Mouse (Mus musculus) cerebellum, adult 2 months (tissue): ENCODE data around the gene Ciao2a. TPM values are rescaled to one million over a fixed set of nuclear protein-coding genes. Genes with fewer than 3 reads are reported as not detected.

ENCODE experiments used
- DNase-seq, 2 experiments: peaks; one replicate each; pipeline ENCODE4 v3.0.0; 2021
- H3K27ac ChIP-seq: fragments of 200-500 bp; 2 replicates; pipeline ENCODE4 v1.5.1; 2012; ENCODE audit warnings: low read length, control low read depth, inconsistent platforms; ENCODE audit not compliant: insufficient read depth
- H3K27me3 ChIP-seq: fragments of 200-500 bp; 2 replicates; pipeline ENCODE4 v1.6.1; 2012; ENCODE audit warnings: inconsistent platforms, mild to moderate bottlenecking, low read length, moderate library complexity; ENCODE audit not compliant: control insufficient read depth, insufficient read depth
- H3K4me1 ChIP-seq: fragments of 200-500 bp; 2 replicates; pipeline ENCODE4 v1.6.1; 2011; ENCODE audit warnings: low read length; ENCODE audit not compliant: control insufficient read depth, insufficient read depth
- H3K4me3 ChIP-seq: fragments of 200-500 bp; replicated peaks from 2 replicates; pipeline ENCODE3; 2011; ENCODE audit warnings: mild to moderate bottlenecking, low read depth, low read length, control low read depth; ENCODE audit not compliant: insufficient read depth
- CTCF ChIP-seq: fragments of 200-500 bp; IDR thresholded peaks from 2 replicates; pipeline ENCODE4 v1.5.1; 2011; ENCODE audit warnings: low read depth, mild to moderate bottlenecking, control low read depth, low read length, moderate library complexity, borderline replicate concordance; ENCODE audit not compliant: insufficient read depth
- POLR2A ChIP-seq: fragments of 200-500 bp; IDR thresholded peaks from 2 replicates; pipeline ENCODE4 v1.6.1; 2011; ENCODE audit warnings: low read length, control low read depth, borderline replicate concordance; ENCODE audit not compliant: insufficient read depth
- WGBS: fragments of 180-500 bp; shearing (Covaris S2); methylation state at CpG from one replicate; pipeline ENCODE4 v1.1.7; 2018; 5-methylcytosine and 5-hydroxymethylcytosine counted together
- polyA plus RNA-seq: library from polyadenylated mRNA; depleted of rRNA; stranded (reverse); fragments of >200 nt; gene quantifications from 2 replicates; pipeline ENCODE4 v1.2.3, GENCODE M21; 2012

Ciao2a gene
- polyA plus RNA-seq, 1 experiment, result 25.9 TPM

DNA sequence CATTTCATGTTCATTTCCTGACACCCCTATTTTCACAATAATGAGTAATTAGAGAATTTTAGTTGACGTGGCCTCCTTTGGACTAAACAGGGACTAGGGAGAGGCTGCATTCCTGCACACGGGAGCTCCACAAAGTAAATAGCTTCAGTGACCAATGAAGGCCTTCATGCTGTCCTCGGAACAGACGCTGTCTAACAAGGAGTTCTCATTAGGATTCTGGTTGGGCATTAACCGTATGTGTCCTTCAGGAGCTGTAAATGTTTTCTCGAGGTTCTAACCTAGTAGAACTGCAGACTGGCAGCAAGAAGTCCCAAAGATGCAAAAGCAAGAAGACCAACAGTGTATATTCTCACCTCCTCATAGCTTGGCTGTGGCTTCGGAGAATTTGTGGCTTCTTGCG is 21.2 kb upstream of the Ciao2a start:
- no peaks in the 10 kb centered on the region for H3K27me3 ChIP-seq
- H3K4me1 ChIP-seq, result no peaks in the 10 kb centered on the region
- no peak overlapping the region for H3K27ac ChIP-seq
- WGBS, result 89% methylated on average over 8 of the region's 8 CpGs
- no peak overlapping the region for H3K4me3 ChIP-seq
- DNase-seq, result no peak
- TF ChIP-seq CTCF (no peak), POLR2A (no peak)

DNA sequence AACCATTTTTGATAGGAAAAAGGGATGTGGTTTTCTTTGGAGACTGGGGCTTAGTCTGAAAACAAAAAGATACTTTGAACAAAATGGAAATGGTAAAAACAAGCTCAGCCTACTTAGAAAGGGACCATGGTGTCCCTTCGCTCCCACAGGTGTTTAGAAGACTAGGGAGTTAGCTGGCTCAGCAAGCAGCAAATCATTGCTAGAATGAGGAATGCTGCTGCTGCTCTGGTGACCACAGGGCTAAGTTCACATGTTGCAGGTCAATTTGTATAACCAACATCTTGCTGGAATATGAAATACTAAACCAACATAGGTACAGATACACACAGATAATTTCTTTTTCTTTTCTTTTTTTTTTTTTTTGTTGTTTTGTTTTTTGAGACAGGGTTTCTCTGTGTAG is 16.8 kb upstream of the Ciao2a start:
- Histone ChIP-seq H3K27me3 (no peaks in the 10 kb centered on the region), H3K4me1 (no peaks in the 10 kb centered on the region), H3K4me3 (no peak overlapping the region), H3K27ac (no peak overlapping the region)
- no peak for DNase-seq
- 97% methylated on average over 1 of the region's 1 CpGs for WGBS
- TF ChIP-seq POLR2A (no peak), CTCF (no peak)

DNA sequence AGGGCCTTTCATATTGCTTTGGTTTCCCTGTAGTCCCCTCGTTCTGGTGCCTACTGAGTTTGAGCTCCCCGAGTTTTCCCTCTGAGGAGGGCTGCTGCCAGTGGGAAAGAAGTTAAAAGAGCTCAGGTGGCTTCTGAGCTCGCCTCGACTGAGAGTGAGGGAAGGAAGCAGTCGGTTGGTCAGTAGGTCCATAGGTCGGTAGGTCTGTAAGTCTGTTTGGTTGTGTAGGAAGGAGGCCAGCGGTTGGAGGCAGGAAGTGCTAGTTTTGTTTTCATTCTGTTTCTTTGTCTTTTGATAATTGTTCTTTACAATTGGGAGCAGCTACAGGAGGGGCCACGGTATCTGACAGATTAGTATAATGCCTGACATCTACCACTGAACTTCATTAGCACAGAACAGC is 16.3 kb upstream of the Ciao2a start:
- 64% methylated on average over 8 of the region's 8 CpGs for WGBS
- no peak overlapping the region for H3K27ac ChIP-seq
- no peak for DNase-seq
- H3K4me3 ChIP-seq, result no peak overlapping the region
- no peak for TF ChIP-seq POLR2A
- no peak for TF ChIP-seq CTCF
- no peaks in the 10 kb centered on the region for H3K27me3 ChIP-seq
- no peaks in the 10 kb centered on the region for H3K4me1 ChIP-seq

DNA sequence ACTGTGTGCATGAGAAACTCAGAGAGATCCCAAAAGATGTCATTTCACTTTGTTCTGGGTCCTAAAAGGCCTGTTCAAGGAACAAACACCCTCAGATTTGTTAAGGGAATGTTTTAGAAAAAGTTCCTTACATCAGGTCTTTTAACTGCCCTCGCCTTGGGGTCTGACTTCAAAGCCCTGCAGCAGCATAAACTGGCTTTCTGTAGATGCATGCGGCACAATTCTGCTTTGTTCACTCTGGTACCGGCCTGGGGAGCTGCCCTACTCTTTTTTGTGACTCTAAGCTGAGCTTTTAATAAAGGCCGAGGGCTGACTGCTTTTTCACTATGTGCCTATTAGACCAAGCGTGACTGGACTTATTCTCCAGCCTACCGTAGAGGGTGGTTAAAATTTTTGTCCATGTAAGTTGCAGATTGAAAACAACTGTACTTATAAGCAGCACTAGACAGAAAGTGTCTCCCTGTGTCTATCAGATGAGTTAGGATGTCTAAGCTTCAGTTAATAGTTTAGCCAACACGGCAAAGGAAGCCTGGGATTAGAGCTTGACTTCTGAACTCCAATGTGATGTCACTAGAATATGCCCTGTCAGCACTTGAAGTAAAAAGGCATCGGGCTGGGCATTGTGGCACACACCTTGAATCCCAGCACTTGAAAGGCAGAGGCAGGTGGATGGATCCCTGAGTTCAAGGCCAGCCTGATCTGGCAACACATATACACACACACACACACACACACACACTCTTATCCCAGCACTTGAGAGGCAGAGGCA is 15.6 kb upstream of the Ciao2a start:
- Histone ChIP-seq H3K4me3 (no peak overlapping the region), H3K27ac (no peak overlapping the region; the same call in 1 of the 2 replicates), H3K4me1 (no peaks in the 10 kb centered on the region), H3K27me3 (no peaks in the 10 kb centered on the region)
- TF ChIP-seq CTCF (no peak), POLR2A (no peak)
- DNase-seq, result no peak
- 52% methylated on average over 8 of the region's 8 CpGs for WGBS

DNA sequence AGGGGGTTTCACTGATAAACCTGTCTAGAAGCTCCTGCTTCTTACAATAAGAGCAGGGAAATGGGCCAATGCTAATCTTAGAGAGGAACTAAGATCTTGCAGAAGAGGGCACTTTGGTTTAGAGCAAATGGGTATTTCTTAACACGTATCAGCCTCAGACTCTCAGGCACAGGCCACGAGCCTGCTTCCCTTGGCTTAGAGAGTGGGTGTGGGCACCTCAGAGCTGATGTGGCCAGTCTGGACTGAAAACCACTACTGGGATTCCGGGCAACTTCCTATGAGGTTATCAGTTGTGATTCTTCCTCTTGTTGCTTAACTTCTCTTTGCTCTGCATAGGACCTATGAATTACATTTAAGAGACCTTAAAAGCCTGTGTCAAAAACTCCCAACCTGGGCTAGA is 12.1 kb upstream of the Ciao2a start:
- H3K4me1 ChIP-seq, result peaks cover 10% of the 10 kb centered on the region; the same call in 1 of the 2 replicates
- TF ChIP-seq CTCF, result no peak
- TF ChIP-seq POLR2A, result no peak
- H3K27ac ChIP-seq, result no peak overlapping the region
- no peak for DNase-seq
- H3K4me3 ChIP-seq, result no peak overlapping the region
- WGBS, result 93% methylated on average over 3 of the region's 3 CpGs
- H3K27me3 ChIP-seq, result no peaks in the 10 kb centered on the region

DNA sequence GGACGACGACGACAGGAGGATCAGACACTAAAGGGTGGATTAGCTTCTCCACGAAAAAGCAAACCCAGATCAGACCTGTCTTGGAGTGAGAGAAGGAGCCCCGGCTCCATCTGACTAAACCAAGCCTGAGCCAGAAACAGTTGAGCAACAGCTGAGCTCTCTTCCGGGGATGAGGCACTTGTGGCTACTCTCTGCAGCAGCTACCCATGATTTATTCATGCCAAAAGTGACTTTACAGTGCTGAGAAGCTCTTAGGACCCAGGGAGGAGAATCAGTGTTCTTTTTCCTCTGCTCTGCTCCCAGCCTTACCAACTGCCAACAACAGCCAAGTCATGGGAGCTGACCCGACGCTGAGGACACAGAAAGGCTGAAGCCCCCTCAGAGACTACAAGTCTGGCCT is 9.5 kb upstream of the Ciao2a start:
- Histone ChIP-seq H3K4me1 (peaks cover 10% of the 10 kb centered on the region; the same call in 1 of the 2 replicates), H3K27ac (peak overlapping the region; percentile 53; the same call in 1 of the 2 replicates), H3K27me3 (no peaks in the 10 kb centered on the region), H3K4me3 (no peak overlapping the region)
- WGBS, result 16% methylated on average over 8 of the region's 8 CpGs
- no peak for DNase-seq
- no peak for TF ChIP-seq POLR2A
- no peak for TF ChIP-seq CTCF

DNA sequence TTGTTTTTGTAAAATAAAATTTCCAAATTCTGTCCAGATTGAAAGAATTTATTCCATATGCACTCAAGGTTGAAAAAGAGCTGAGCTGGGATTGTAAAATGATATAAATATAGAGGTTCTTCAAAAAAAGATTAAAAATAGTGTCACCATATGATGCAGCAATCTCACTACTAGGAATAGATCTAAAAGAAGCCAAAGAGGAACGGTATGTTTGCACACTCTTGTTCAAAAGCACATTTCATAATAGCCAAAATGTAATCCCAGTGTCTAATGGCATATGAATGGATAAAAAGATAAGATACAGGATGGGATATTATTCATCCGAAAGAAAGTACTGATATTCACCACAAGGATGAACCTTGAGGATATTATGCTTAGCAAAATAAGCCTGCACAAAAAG is 6.9 kb upstream of the Ciao2a start:
- no peak overlapping the region for H3K27ac ChIP-seq
- no peak for DNase-seq
- no peaks in the 10 kb centered on the region for H3K27me3 ChIP-seq
- H3K4me3 ChIP-seq, result no peak overlapping the region
- TF ChIP-seq CTCF (no peak), POLR2A (no peak)
- peaks cover 10% of the 10 kb centered on the region; the same call in 1 of the 2 replicates for H3K4me1 ChIP-seq
- 78% methylated on average over 2 of the region's 2 CpGs for WGBS

DNA sequence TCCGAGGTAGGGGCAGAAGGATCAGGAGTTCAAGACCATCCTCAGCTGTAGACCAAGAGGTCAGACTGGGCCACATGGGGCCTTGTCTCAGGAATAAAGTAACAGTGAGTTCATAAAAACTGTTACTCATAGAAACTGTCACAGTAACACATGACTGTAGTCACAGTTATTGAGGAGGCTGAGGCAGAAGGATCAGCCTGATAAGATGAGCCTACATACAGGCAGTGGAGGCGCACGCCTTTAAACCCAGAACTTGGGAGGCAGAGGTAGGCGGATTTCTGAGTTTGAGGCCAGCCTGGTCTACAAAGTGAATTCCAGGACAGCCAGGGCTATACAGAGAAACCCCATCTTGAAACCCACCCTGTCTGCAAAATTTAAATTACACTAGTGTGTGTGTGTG is 6.3 kb upstream of the Ciao2a start:
- H3K4me3 ChIP-seq, result no peak overlapping the region
- H3K27me3 ChIP-seq, result no peaks in the 10 kb centered on the region
- TF ChIP-seq POLR2A (no peak), CTCF (no peak)
- H3K4me1 ChIP-seq, result peaks cover 10% of the 10 kb centered on the region; the same call in 1 of the 2 replicates
- H3K27ac ChIP-seq, result no peak overlapping the region
- WGBS, result 98% methylated on average over 4 of the region's 4 CpGs
- no peak for DNase-seq
